Mouse (Mus musculus) kidney, postnatal 0 days (tissue): Measurements from ENCODE around the gene Dbi. TPM values are rescaled to one million over a fixed set of nuclear protein-coding genes. Genes with fewer than 3 reads are reported as not detected.

Experiments used
- ATAC-seq: fragments of 200-750 bp; cut with Nextera tagmentation; replicated peaks from 2 replicates; pipeline ENCODE4 v1.8.0; 2017; ENCODE audit warnings: low read depth, moderate number of reproducible peaks, moderate TSS enrichment, moderate library complexity; ENCODE audit not compliant: low FRiP score
- DNase-seq: peaks from one replicate; pipeline ENCODE4 v3.0.0-alpha.2; 2016; ENCODE audit warnings: low spot score
- H3K27ac ChIP-seq: fragments of 300-500 bp; sonication (generic); 2 replicates; pipeline ENCODE4 v1.5.1; 2014; ENCODE audit warnings: mild to moderate bottlenecking
- H3K27me3 ChIP-seq: fragments of 300-500 bp; sonication (generic); 2 replicates; pipeline ENCODE4 v1.6.1; 2014; ENCODE audit warnings: low read length, mixed read lengths; ENCODE audit not compliant: insufficient read depth
- H3K36me3 ChIP-seq: fragments of 300-500 bp; sonication (generic); 2 replicates; pipeline ENCODE4 v1.6.1; 2014; ENCODE audit warnings: low read length, mixed read lengths; ENCODE audit not compliant: insufficient read depth
- H3K4me1 ChIP-seq: fragments of 300-500 bp; sonication (generic); replicated peaks from 2 replicates; pipeline ENCODE4 v1.6.1; 2014; ENCODE audit warnings: antibody characterized with exemption, low read length, mixed read lengths; ENCODE audit not compliant: insufficient read depth
- H3K4me2 ChIP-seq: fragments of 300-500 bp; sonication (generic); 2 replicates; pipeline ENCODE4 v1.6.1; 2014; ENCODE audit warnings: mild to moderate bottlenecking, low read length, moderate library complexity, mixed read lengths
- H3K4me3 ChIP-seq: fragments of 300-500 bp; sonication (generic); replicated peaks from 2 replicates; pipeline ENCODE4 v1.5.1; 2014; ENCODE audit warnings: low read depth, low read length
- H3K9ac ChIP-seq: fragments of 300-500 bp; sonication (generic); 2 replicates; pipeline ENCODE4 v1.6.1; 2014; ENCODE audit warnings: low read depth, low read length
- H3K9me3 ChIP-seq: fragments of 300-500 bp; sonication (generic); replicated peaks from 2 replicates; pipeline ENCODE4 v1.6.1; 2016; ENCODE audit warnings: low read length, inconsistent platforms, mixed read lengths
- CTCF ChIP-seq: IDR thresholded peaks from 2 replicates; pipeline ENCODE4 v1.5.1; 2016; ENCODE audit warnings: antibody characterized with exemption, low read depth, mild to moderate bottlenecking, moderate library complexity
- WGBS: fragments of 180-500 bp; shearing (Covaris S2); extraction: QIAGEN DNeasy Blood & Tissue Kit; methylation state at CpG from one replicate; pipeline ENCODE4 v1.1.7; 2014; 5-methylcytosine and 5-hydroxymethylcytosine counted together
- polyA plus RNA-seq: library from polyadenylated mRNA; unstranded; fragments of >200 nt; fragmentation: Nextera tagmentation; extraction: Ambion mirVana; gene quantifications from 2 replicates; pipeline ENCODE4 v1.2.1, GENCODE M21; 2015

The Dbi gene
- polyA plus RNA-seq, 1 experiment from 2014 or later, result 1,400 TPM

GRCm38 (mm10) chr1:120064036-120064682, 56.7 kb downstream of the Dbi start:
- no peak for ATAC-seq
- no peak overlapping the region for H3K4me2 ChIP-seq
- WGBS, result 91% methylated on average over 11 of the region's 11 CpGs
- H3K27ac ChIP-seq, result no peak overlapping the region
- no peaks in the 10 kb centered on the region for H3K36me3 ChIP-seq
- DNase-seq, result no peak
- H3K4me1 ChIP-seq, result no peaks in the 10 kb centered on the region
- no peaks in the 10 kb centered on the region for H3K9me3 ChIP-seq
- TF ChIP-seq CTCF, result no peak
- H3K9ac ChIP-seq, result no peak overlapping the region
- no peaks in the 10 kb centered on the region for H3K27me3 ChIP-seq
- no peak overlapping the region for H3K4me3 ChIP-seq

Other genes starting within 250 kb of the Dbi start
- gene Tmem177, start 207.9 kb downstream of the Dbi start, polyA plus RNA-seq, result 6.3 and 6.6 TPM in 2 replicates
- gene Cfap221, start 123.8 kb downstream of the Dbi start, polyA plus RNA-seq, result not detected in 2 replicates
- gene Sctr, start 114.2 kb downstream of the Dbi start, polyA plus RNA-seq, result 0.63 and 0.75 TPM in 2 replicates
- 166 and 180 TPM in 2 replicates for gene Tmem37, start 47.0 kb downstream of the Dbi start, polyA plus RNA-seq
- 19.3 and 22.5 TPM in 2 replicates for gene 3110009E18Rik, start 109 bp upstream of the Dbi start, polyA plus RNA-seq
- gene Steap3, start 151.6 kb upstream of the Dbi start, polyA plus RNA-seq, result 4.6 TPM in 2 replicates
- gene C1ql2, start 219.5 kb upstream of the Dbi start, polyA plus RNA-seq, result 0.09 TPM in 1 of 2 replicates, not detected in the other